In the genomic region with DNA sequence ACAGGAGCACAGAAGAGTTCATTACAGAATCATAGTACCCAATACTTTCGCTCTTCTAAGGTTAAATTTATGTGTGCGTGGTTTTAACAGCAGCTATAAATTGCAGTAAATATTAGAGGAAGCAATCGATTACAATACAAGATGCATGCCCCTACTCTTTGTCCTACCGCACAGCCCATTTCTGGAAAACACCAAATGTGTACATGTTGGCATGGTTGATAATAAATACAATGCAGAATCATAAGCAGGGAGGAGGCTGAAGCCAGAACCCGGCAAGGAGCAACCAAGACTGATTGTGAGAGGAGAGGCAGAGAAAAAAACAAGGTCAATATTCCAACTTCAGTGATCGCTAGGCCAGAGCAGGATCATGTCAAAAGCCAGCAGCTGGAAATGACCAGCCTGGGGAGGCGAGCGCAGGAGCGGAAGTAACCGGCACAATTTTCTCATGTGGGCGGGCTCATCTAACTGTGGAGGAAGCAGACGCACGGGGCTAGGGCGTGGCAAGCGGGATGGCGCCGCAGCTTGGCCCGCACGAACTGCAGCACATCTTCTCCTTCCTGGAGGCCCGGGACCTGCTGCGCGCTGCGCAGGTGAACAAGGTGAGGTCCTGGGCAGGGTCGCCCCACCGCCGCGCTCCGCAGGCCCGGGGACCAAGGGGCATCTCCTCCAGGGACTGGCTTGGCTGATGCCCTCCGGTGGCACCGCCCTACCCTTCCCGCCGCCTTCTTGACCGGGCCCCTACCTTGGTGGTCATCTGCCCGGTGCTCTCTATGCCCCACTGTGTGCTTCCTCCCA, we compare ENCODE assay signal across 8 mouse cellular contexts. TPM values are rescaled to one million over a fixed set of nuclear protein-coding genes. Genes with fewer than 3 reads are reported as not detected.
DNase-seq lines count a peak whose midpoint lies in the region; ATAC-seq lines count a peak whose summit lies in the region.

Fbxw17 (plus strand) TSS at position 476 of the 795 bp plus-strand sequence.

- H3K4me1 ChIP-seq in hindbrain, embryonic 12.5 days, result peaks cover 10% of the 10 kb centered on the region

- WGBS in hindbrain, embryonic 12.5 days, result 13% methylated on average over 33 of the region's 35 CpGs

- H3K27ac ChIP-seq in hindbrain, embryonic 12.5 days, result peak within 1 kb of the TSS; percentile 62

- peaks cover 12% of the 10 kb centered on the region; the same call in 1 of the 2 replicates for H3K36me3 ChIP-seq in hindbrain, embryonic 12.5 days

- peak within 1 kb of the TSS; percentile 89 for H3K9ac ChIP-seq in hindbrain, embryonic 12.5 days

- H3K4me3 ChIP-seq in hindbrain, embryonic 12.5 days, result peak within 1 kb of the TSS; percentile 92

- H3K9me3 ChIP-seq in hindbrain, embryonic 12.5 days (replicated peaks), result no peaks in the 10 kb centered on the region

- H3K4me2 ChIP-seq in hindbrain, embryonic 12.5 days (replicated peaks), result peak within 1 kb of the TSS; percentile 74

- DNase-seq in MN1 (ENCODE audit: low spot score), result peak; percentile 81
- peak; percentile 71 for DNase-seq in cerebellum, adult 8-10 months
- peak; percentile 66 to 76 for DNase-seq in frontal cortex, postnatal 10 days (ENCODE audit: low spot score in 2 of 2)
- DNase-seq in layer of hippocampus, postnatal 14 days (ENCODE audit: low spot score in 2 of 2), result peak; percentile 68 to 75
- DNase-seq in lung, postnatal 14 days, result peak; percentile 76
- DNase-seq in retina, adult 2 months (ENCODE audit: low read depth, low spot score), result peak; percentile 38
- peak; percentile 61 to 70 for DNase-seq in thymus, postnatal 36 days

- ATAC-seq in hindbrain, embryonic 12.5 days (ENCODE audit: low FRiP score), result peak; percentile 98

- H3K27me3 ChIP-seq in hindbrain, embryonic 12.5 days, result no peaks in the 10 kb centered on the region

RNA-seq across cellular contexts. Expression of gene Fbxw17, which starts in this region (rescaled TPM):
- polyA plus RNA-seq in hindbrain, embryonic 12.5 days (2016; fragmentation: Nextera tagmentation; extraction: Ambion mirVana), result 39.6 and 42.5 TPM in 2 replicates
- 10 to 100 TPM; 13.6 to 18.4 TPM for total RNA-seq in layer of hippocampus, postnatal 14 days (2021)

Comparison
In these comparisons a context has a peak if more than half of its experiments do, and no peak if none do; other contexts are left out.
1. Peak in every context shown above with its lines: DNase-seq, ATAC-seq, H3K4me3 ChIP-seq and H3K27ac ChIP-seq.